Mouse (Mus musculus) intestine, postnatal 0 days (tissue): Measurements from ENCODE around the gene Pigl. TPM values are rescaled to one million over a fixed set of nuclear protein-coding genes. Genes with fewer than 3 reads are reported as not detected.

ENCODE experiments used
- ATAC-seq: fragments of 200-750 bp; cut with Nextera tagmentation; 2 replicates; pipeline ENCODE4 v1.8.0; 2017; ENCODE audit warnings: mild to moderate bottlenecking, moderate TSS enrichment, moderate library complexity
- H3K27ac ChIP-seq: fragments of 300-500 bp; sonication (generic); 2 replicates; pipeline ENCODE4 v1.5.1; 2014; ENCODE audit warnings: mild to moderate bottlenecking, low read depth, low read length, moderate library complexity
- H3K27me3 ChIP-seq: fragments of 300-500 bp; sonication (generic); replicated peaks from 2 replicates; pipeline ENCODE4 v1.6.1; 2014; ENCODE audit warnings: low read length, mixed read lengths; ENCODE audit not compliant: control insufficient read depth, insufficient read depth
- H3K36me3 ChIP-seq: fragments of 300-500 bp; sonication (generic); 2 replicates; pipeline ENCODE4 v1.6.1; 2014; ENCODE audit warnings: mild to moderate bottlenecking, moderate library complexity; ENCODE audit not compliant: control insufficient read depth, insufficient read depth
- H3K4me1 ChIP-seq: fragments of 300-500 bp; sonication (generic); replicated peaks from 2 replicates; pipeline ENCODE4 v1.6.1; 2014; ENCODE audit warnings: antibody characterized with exemption, low read length, mixed read lengths; ENCODE audit not compliant: control insufficient read depth, insufficient read depth
- H3K4me2 ChIP-seq: fragments of 300-500 bp; sonication (generic); replicated peaks from 2 replicates; pipeline ENCODE4 v1.6.1; 2014; ENCODE audit warnings: low read depth, mild to moderate bottlenecking, moderate library complexity
- H3K4me3 ChIP-seq: fragments of 300-500 bp; sonication (generic); 2 replicates; pipeline ENCODE4 v1.5.1; 2014; ENCODE audit warnings: low read depth, low read length
- H3K9ac ChIP-seq: fragments of 300-500 bp; sonication (generic); 2 replicates; pipeline ENCODE4 v1.6.1; 2014; ENCODE audit warnings: mild to moderate bottlenecking, low read depth, low read length
- H3K9me3 ChIP-seq: fragments of 300-500 bp; sonication (generic); 2 replicates; pipeline ENCODE4 v1.6.1; 2016; ENCODE audit warnings: mixed run types; ENCODE audit not compliant: control insufficient read depth
- CTCF ChIP-seq: sonication (generic); IDR thresholded peaks from 2 replicates; pipeline ENCODE4 v1.5.1; 2016; ENCODE audit warnings: low read depth, mild to moderate bottlenecking, control low read depth, antibody characterized with exemption, moderate library complexity
- WGBS: fragments of 180-500 bp; shearing (Covaris S2); extraction: QIAGEN DNeasy Blood & Tissue Kit; methylation state at CpG from one replicate; pipeline ENCODE4 v1.1.7; 2014; 5-methylcytosine and 5-hydroxymethylcytosine counted together
- polyA plus RNA-seq: library from polyadenylated mRNA; unstranded; fragments of >200 nt; fragmentation: Nextera tagmentation; extraction: Ambion mirVana; gene quantifications from 2 replicates; pipeline ENCODE4 v1.2.1, GENCODE M21; 2015

The Pigl gene
- polyA plus RNA-seq, 1 experiment from 2014 or later: 8.9 TPM

DNA sequence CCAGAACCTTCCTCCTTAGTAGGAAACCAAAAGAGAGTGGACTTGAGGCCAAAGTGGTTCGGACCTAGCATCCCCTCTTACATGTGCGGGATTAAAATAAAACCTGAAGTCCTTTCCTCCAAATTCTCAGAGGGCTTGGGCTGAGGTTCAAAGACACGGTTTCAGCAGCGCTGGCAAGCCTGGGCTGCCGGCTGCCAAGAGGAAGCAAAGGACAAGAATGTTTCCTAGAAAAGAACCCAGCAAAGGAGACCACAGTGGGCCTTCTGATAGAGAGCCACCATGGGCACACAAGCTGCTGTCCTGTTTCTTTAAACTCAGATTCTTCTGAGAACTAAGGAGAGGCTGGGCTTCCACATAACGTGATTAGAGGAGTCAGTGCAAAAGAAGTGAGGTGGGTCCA, 20.7 kb downstream of the Pigl start:
- Histone ChIP-seq H3K4me2 (no peak overlapping the region), H3K9ac (no peak overlapping the region), H3K27ac (peak overlapping the region; percentile 66), H3K4me3 (no peak overlapping the region), H3K9me3 (no peaks in the 10 kb centered on the region), H3K36me3 (no peaks in the 10 kb centered on the region), H3K4me1 (no peaks in the 10 kb centered on the region), H3K27me3 (no peaks in the 10 kb centered on the region)
- no peak for ATAC-seq
- 70% methylated on average over 6 of the region's 6 CpGs for WGBS
- TF ChIP-seq CTCF: no peak

DNA sequence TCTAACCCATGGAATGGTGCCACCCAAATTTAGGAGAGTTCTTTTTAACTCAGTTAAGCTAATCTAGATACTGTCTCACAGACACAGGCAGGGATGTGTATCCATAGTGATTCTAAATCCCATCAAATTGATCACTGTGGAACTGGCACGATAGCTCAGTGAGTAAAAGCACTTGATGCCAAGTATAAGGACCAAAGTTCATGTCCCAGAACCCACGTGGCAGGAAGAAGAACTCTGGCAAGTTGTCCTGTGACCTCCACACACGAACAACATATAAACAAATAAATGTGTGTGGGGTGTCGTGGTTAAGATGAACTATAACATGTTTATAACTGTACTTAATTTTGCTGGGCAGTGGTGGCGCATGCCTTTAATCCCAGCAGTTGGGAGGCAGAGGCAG, 21.3 kb downstream of the Pigl start:
- no peaks in the 10 kb centered on the region for H3K4me1 ChIP-seq
- ATAC-seq: no peak
- no peaks in the 10 kb centered on the region for H3K36me3 ChIP-seq
- H3K27ac ChIP-seq: peak overlapping the region; percentile 66; the same call in 1 of the 2 replicates
- H3K27me3 ChIP-seq: no peaks in the 10 kb centered on the region
- WGBS: 58% methylated on average over 5 of the region's 5 CpGs
- no peaks in the 10 kb centered on the region for H3K9me3 ChIP-seq
- no peak overlapping the region for H3K4me2 ChIP-seq
- no peak overlapping the region for H3K9ac ChIP-seq
- no peak overlapping the region for H3K4me3 ChIP-seq
- TF ChIP-seq CTCF: no peak

DNA sequence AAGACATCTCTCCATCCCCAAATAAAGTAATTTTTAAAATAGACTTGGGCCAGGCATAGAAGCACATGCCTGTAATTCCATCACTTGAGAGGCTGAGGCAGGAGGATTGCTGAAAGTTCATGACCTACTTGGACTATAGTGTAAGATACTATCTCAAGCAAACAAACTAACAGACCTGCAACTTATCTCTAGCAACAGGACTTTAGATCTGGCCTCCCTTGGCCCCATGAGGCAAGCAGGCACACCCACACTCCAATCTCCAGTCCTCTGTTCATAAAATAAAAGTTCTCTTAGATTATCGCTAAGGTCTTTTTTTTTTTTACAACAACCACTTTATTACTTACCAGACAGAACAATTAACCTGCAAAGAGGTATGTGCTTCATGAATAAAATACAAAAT, 28.7 kb downstream of the Pigl start:
- ATAC-seq: peak; percentile 69
- H3K9ac ChIP-seq: no peak overlapping the region
- no peak overlapping the region for H3K4me2 ChIP-seq
- H3K4me3 ChIP-seq: no peak overlapping the region
- no peak for TF ChIP-seq CTCF
- H3K27me3 ChIP-seq: no peaks in the 10 kb centered on the region
- no peaks in the 10 kb centered on the region for H3K9me3 ChIP-seq
- H3K4me1 ChIP-seq: no peaks in the 10 kb centered on the region
- H3K27ac ChIP-seq: no peak overlapping the region
- 27% methylated on average over 1 of the region's 1 CpGs for WGBS
- H3K36me3 ChIP-seq: no peaks in the 10 kb centered on the region

DNA sequence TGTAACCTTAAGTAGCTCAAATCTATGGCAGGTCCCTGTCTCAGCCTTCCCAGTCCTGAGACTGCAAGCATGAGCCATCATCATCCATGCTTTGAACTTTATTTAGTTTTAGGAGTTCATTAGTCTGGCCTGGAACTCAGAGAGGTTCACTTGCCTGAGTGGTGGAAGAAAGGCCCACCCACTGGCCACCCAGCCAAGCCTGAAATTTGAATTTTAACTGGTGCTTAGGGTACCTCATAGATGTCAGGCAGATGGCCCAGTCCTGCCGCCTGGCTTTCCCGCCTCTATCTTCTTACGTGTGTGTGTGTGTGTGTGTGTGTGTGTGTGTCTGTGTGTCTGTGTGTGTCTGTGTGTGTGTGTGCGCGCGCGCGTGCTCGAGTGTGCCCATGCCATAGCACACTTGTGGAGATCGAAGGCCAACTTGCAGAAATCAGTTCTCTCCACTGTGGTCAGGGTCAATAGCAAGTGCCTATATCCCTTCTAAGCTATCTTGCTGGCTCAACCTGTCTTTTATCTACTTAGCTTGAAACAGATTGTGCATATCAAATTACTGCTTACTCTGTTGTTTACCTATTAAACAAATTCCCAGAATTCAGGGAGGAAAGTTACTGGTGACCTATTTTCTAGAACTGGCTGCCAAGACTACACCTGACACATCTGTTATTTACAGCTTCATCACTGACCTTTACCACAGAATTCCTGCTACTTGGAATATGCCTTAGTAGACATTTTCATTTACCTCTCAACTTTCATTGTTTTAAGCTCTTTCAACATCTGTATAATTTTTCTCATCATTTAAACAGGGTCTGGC, 29.5 kb downstream of the Pigl start:
- Histone ChIP-seq H3K36me3 (no peaks in the 10 kb centered on the region), H3K4me2 (no peak overlapping the region), H3K27me3 (no peaks in the 10 kb centered on the region), H3K4me1 (no peaks in the 10 kb centered on the region), H3K27ac (peak overlapping the region; percentile 16), H3K4me3 (no peak overlapping the region), H3K9ac (no peak overlapping the region), H3K9me3 (no peaks in the 10 kb centered on the region)
- peak; percentile 64 for ATAC-seq
- 70% methylated on average over 10 of the region's 10 CpGs for WGBS
- TF ChIP-seq CTCF: no peak

DNA sequence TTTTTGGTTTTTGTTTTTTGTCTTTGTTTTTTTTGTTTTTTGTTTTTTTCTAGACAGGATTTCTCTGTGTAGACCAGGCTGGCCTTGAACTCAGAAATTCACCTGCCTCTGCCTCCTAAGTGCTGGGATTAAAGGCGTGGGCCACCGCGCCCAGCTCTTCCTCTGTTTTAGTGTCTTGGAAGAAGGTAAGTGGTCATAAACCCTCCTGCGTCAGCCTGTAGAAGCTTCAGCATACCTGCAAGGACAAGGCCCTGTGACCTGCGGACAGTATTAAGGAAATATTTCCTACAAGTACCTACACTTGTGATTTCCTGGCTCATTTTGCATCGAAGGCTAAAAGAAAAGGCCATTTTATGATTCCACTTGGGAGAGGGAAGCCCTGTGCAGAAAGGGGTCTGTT, 35.4 kb downstream of the Pigl start:
- no peak overlapping the region for H3K4me2 ChIP-seq
- no peaks in the 10 kb centered on the region for H3K36me3 ChIP-seq
- H3K4me1 ChIP-seq: peaks cover 14% of the 10 kb centered on the region
- no peaks in the 10 kb centered on the region for H3K9me3 ChIP-seq
- 0 out of 2 replicates have a peak overlapping the region, but pooled peaks have one; percentile 86 for H3K27ac ChIP-seq
- no peaks in the 10 kb centered on the region for H3K27me3 ChIP-seq
- no peak for TF ChIP-seq CTCF
- H3K9ac ChIP-seq: no peak overlapping the region
- H3K4me3 ChIP-seq: no peak overlapping the region
- no peak for ATAC-seq
- WGBS: 86% methylated on average over 6 of the region's 6 CpGs

DNA sequence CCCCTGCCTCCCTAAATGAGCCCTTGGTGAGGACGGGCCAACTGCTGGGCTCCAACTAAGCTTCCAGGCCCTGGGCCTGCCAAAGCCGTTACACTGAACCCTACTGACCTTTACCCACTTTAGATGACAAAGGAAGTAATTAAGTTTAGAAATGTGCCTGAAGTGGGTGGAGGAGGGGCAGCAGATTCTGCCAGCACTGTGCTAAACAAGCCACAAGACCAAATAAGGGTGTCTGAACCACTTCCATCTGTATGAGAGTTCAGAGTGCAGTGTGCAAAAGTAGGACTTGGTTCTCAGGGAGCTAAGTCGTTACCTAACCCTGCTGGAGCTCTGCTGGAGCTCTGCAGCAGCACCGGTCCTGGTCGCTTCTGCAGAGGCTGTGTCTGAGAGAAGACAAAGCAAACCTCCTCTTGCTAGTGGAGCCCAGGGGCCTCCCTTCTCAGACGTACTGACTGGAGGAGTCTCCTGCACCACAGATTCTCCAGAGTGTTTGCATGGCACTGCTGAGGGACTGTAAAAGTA, 36.6 kb downstream of the Pigl start:
- H3K36me3 ChIP-seq: no peaks in the 10 kb centered on the region
- ATAC-seq: peak; percentile 91
- H3K4me2 ChIP-seq: peak overlapping the region; percentile 46
- H3K4me3 ChIP-seq: no peak overlapping the region
- 0 out of 2 replicates have a peak overlapping the region, but pooled peaks have one; percentile 22 for H3K9ac ChIP-seq
- H3K9me3 ChIP-seq: no peaks in the 10 kb centered on the region
- TF ChIP-seq CTCF: no peak
- H3K27ac ChIP-seq: peak overlapping the region; percentile 86
- WGBS: under 1% methylated on average over 6 of the region's 6 CpGs
- no peaks in the 10 kb centered on the region for H3K27me3 ChIP-seq
- peaks cover 14% of the 10 kb centered on the region for H3K4me1 ChIP-seq
